Mouse (Mus musculus): Measurements from ENCODE around the gene Ptprn2. TPM values are rescaled to one million over a fixed set of nuclear protein-coding genes. Genes with fewer than 3 reads are reported as not detected.

Gene Ptprn2
- polyA plus RNA-seq, 1 experiment from 2014 or later = 3.5 TPM

- H3K27ac ChIP-seq (ENCODE audit: low read length) = no peak overlapping the region
- 0 out of 2 replicates have a peak overlapping the region, but pooled peaks have one; percentile 15 for H3K4me3 ChIP-seq (replicated peaks; ENCODE audit: low read length)
- H3K9me3 ChIP-seq (replicated peaks; ENCODE audit: control insufficient read depth, low read length) = no peaks in the 10 kb centered on the region
- no peak overlapping the region for H3K9ac ChIP-seq (ENCODE audit: low read length)
- ATAC-seq (ENCODE audit: insufficient read depth, low FRiP score) = peak; percentile 59; the same call in 1 of the 2 replicates
- H3K4me1 ChIP-seq (ENCODE audit: control insufficient read depth, insufficient read depth, low read length) = peaks cover 14% of the 10 kb centered on the region
- H3K4me2 ChIP-seq (ENCODE audit: low read depth, low read length) = no peak overlapping the region
- no peaks in the 10 kb centered on the region for H3K36me3 ChIP-seq (ENCODE audit: control insufficient read depth, insufficient read depth, low read length)
- WGBS = 10% methylated on average over 17 of the region's 17 CpGs
- H3K27me3 ChIP-seq (ENCODE audit: control insufficient read depth, insufficient read depth, low read length) = peaks cover 74% of the 10 kb centered on the region
Measured at GRCm38 (mm10) chr12:117158950-117159668, 673.6 kb downstream of the Ptprn2 start.

GRCm38 (mm10) chr12:117159669-117160210, 674.2 kb downstream of the Ptprn2 start:
- H3K4me3 ChIP-seq (replicated peaks; ENCODE audit: low read length) = peak overlapping the region; percentile 15
- H3K27me3 ChIP-seq (ENCODE audit: control insufficient read depth, insufficient read depth, low read length) = peaks cover 68% of the 10 kb centered on the region
- peak overlapping the region; percentile 40 for H3K4me2 ChIP-seq (ENCODE audit: low read depth, low read length)
- peaks cover 11% of the 10 kb centered on the region for H3K4me1 ChIP-seq (ENCODE audit: control insufficient read depth, insufficient read depth, low read length)
- H3K9ac ChIP-seq (ENCODE audit: low read length) = no peak overlapping the region
- 7% methylated on average over 15 of the region's 15 CpGs for WGBS
- H3K9me3 ChIP-seq (replicated peaks; ENCODE audit: control insufficient read depth, low read length) = no peaks in the 10 kb centered on the region
- no peaks in the 10 kb centered on the region for H3K36me3 ChIP-seq (ENCODE audit: control insufficient read depth, insufficient read depth, low read length)
- no peak; the same call in 1 of the 2 replicates for ATAC-seq (ENCODE audit: insufficient read depth, low FRiP score)
- no peak overlapping the region for H3K27ac ChIP-seq (ENCODE audit: low read length)

- H3K4me1 ChIP-seq (ENCODE audit: control insufficient read depth, insufficient read depth, low read length) = peaks cover 11% of the 10 kb centered on the region
- ATAC-seq (ENCODE audit: insufficient read depth, low FRiP score) = 0 out of 2 replicates have a peak, but pooled peaks have one; percentile 18
- H3K36me3 ChIP-seq (ENCODE audit: control insufficient read depth, insufficient read depth, low read length) = no peaks in the 10 kb centered on the region
- no peaks in the 10 kb centered on the region for H3K9me3 ChIP-seq (replicated peaks; ENCODE audit: control insufficient read depth, low read length)
- H3K27ac ChIP-seq (ENCODE audit: low read length) = no peak overlapping the region
- H3K4me3 ChIP-seq (replicated peaks; ENCODE audit: low read length) = peak overlapping the region; percentile 15
- 6% methylated on average over 30 of the region's 30 CpGs for WGBS
- H3K27me3 ChIP-seq (ENCODE audit: control insufficient read depth, insufficient read depth, low read length) = peaks cover 61% of the 10 kb centered on the region
- peak overlapping the region; percentile 40 for H3K4me2 ChIP-seq (ENCODE audit: low read depth, low read length)
- no peak overlapping the region for H3K9ac ChIP-seq (ENCODE audit: low read length)
Measured at GRCm38 (mm10) chr12:117160211-117160891, 674.8 kb downstream of the Ptprn2 start.

- Histone ChIP-seq H3K4me2 (ENCODE audit: low read depth, low read length) (no peak overlapping the region), H3K36me3 (ENCODE audit: control insufficient read depth, insufficient read depth, low read length) (no peaks in the 10 kb centered on the region), H3K9ac (ENCODE audit: low read length) (no peak overlapping the region), H3K4me1 (ENCODE audit: control insufficient read depth, insufficient read depth, low read length) (peaks cover 11% of the 10 kb centered on the region), H3K4me3 (replicated peaks; ENCODE audit: low read length) (no peak overlapping the region), H3K9me3 (replicated peaks; ENCODE audit: control insufficient read depth, low read length) (no peaks in the 10 kb centered on the region), H3K27me3 (ENCODE audit: control insufficient read depth, insufficient read depth, low read length) (peaks cover 51% of the 10 kb centered on the region), H3K27ac (ENCODE audit: low read length) (no peak overlapping the region)
- 52% methylated on average over 3 of the region's 3 CpGs for whole genome bisulfite sequencing
- no peak for ATAC-seq (ENCODE audit: insufficient read depth, low FRiP score)
Measured at GRCm38 (mm10) chr12:117162180-117162579, 676.7 kb downstream of the Ptprn2 start.

GRCm38 (mm10) chr12:117163789-117164188, 678.3 kb downstream of the Ptprn2 start:
- no peaks in the 10 kb centered on the region for H3K36me3 ChIP-seq (ENCODE audit: control insufficient read depth, insufficient read depth, low read length)
- no peak for ATAC-seq (ENCODE audit: insufficient read depth, low FRiP score)
- peaks cover 34% of the 10 kb centered on the region for H3K27me3 ChIP-seq (ENCODE audit: control insufficient read depth, insufficient read depth, low read length)
- WGBS = 41% methylated on average over 3 of the region's 3 CpGs
- no peak overlapping the region for H3K4me2 ChIP-seq (ENCODE audit: low read depth, low read length)
- no peak overlapping the region for H3K4me3 ChIP-seq (replicated peaks; ENCODE audit: low read length)
- H3K4me1 ChIP-seq (ENCODE audit: control insufficient read depth, insufficient read depth, low read length) = peaks cover 11% of the 10 kb centered on the region
- H3K9me3 ChIP-seq (replicated peaks; ENCODE audit: control insufficient read depth, low read length) = no peaks in the 10 kb centered on the region
- no peak overlapping the region for H3K27ac ChIP-seq (ENCODE audit: low read length)
- H3K9ac ChIP-seq (ENCODE audit: low read length) = no peak overlapping the region

- WGBS = 84% methylated on average over 5 of the region's 5 CpGs
- no peaks in the 10 kb centered on the region for H3K4me1 ChIP-seq (ENCODE audit: control insufficient read depth, insufficient read depth, low read length)
- H3K4me3 ChIP-seq (replicated peaks; ENCODE audit: low read length) = no peak overlapping the region
- H3K36me3 ChIP-seq (ENCODE audit: control insufficient read depth, insufficient read depth, low read length) = no peaks in the 10 kb centered on the region
- peaks cover 10% of the 10 kb centered on the region for H3K27me3 ChIP-seq (ENCODE audit: control insufficient read depth, insufficient read depth, low read length)
- no peak overlapping the region for H3K27ac ChIP-seq (ENCODE audit: low read length)
- no peaks in the 10 kb centered on the region for H3K9me3 ChIP-seq (replicated peaks; ENCODE audit: control insufficient read depth, low read length)
- no peak overlapping the region for H3K9ac ChIP-seq (ENCODE audit: low read length)
- ATAC-seq (ENCODE audit: insufficient read depth, low FRiP score) = no peak
- no peak overlapping the region for H3K4me2 ChIP-seq (ENCODE audit: low read depth, low read length)
Measured at GRCm38 (mm10) chr12:117166266-117166665, 680.7 kb downstream of the Ptprn2 start.

GRCm38 (mm10) chr12:117169670-117170069, 684.1 kb downstream of the Ptprn2 start:
- Histone ChIP-seq H3K27ac (ENCODE audit: low read length) (no peak overlapping the region), H3K4me2 (ENCODE audit: low read depth, low read length) (no peak overlapping the region), H3K9ac (ENCODE audit: low read length) (no peak overlapping the region), H3K36me3 (ENCODE audit: control insufficient read depth, insufficient read depth, low read length) (no peaks in the 10 kb centered on the region), H3K9me3 (replicated peaks; ENCODE audit: control insufficient read depth, low read length) (no peaks in the 10 kb centered on the region), H3K4me3 (replicated peaks; ENCODE audit: low read length) (no peak overlapping the region), H3K27me3 (ENCODE audit: control insufficient read depth, insufficient read depth, low read length) (no peaks in the 10 kb centered on the region), H3K4me1 (ENCODE audit: control insufficient read depth, insufficient read depth, low read length) (0 out of 2 replicates have a peak, but pooled peaks cover 2% of the 10 kb centered on the region)
- 50% methylated on average over 5 of the region's 5 CpGs for WGBS
- ATAC-seq (ENCODE audit: insufficient read depth, low FRiP score) = peak; percentile 47; the same call in 1 of the 2 replicates

- Histone ChIP-seq H3K36me3 (ENCODE audit: control insufficient read depth, insufficient read depth, low read length) (no peaks in the 10 kb centered on the region), H3K4me2 (ENCODE audit: low read depth, low read length) (no peak overlapping the region), H3K27ac (ENCODE audit: low read length) (no peak overlapping the region), H3K9me3 (replicated peaks; ENCODE audit: control insufficient read depth, low read length) (no peaks in the 10 kb centered on the region), H3K4me1 (ENCODE audit: control insufficient read depth, insufficient read depth, low read length) (0 out of 2 replicates have a peak, but pooled peaks cover 2% of the 10 kb centered on the region), H3K4me3 (replicated peaks; ENCODE audit: low read length) (no peak overlapping the region), H3K27me3 (ENCODE audit: control insufficient read depth, insufficient read depth, low read length) (no peaks in the 10 kb centered on the region), H3K9ac (ENCODE audit: low read length) (no peak overlapping the region)
- no peak for ATAC-seq (ENCODE audit: insufficient read depth, low FRiP score)
- 48% methylated on average over 2 of the region's 2 CpGs for WGBS
Measured at GRCm38 (mm10) chr12:117172529-117172884, 687.0 kb downstream of the Ptprn2 start.
